20 mouse cellular contexts compared by ENCODE assay signal in the genomic region with DNA sequence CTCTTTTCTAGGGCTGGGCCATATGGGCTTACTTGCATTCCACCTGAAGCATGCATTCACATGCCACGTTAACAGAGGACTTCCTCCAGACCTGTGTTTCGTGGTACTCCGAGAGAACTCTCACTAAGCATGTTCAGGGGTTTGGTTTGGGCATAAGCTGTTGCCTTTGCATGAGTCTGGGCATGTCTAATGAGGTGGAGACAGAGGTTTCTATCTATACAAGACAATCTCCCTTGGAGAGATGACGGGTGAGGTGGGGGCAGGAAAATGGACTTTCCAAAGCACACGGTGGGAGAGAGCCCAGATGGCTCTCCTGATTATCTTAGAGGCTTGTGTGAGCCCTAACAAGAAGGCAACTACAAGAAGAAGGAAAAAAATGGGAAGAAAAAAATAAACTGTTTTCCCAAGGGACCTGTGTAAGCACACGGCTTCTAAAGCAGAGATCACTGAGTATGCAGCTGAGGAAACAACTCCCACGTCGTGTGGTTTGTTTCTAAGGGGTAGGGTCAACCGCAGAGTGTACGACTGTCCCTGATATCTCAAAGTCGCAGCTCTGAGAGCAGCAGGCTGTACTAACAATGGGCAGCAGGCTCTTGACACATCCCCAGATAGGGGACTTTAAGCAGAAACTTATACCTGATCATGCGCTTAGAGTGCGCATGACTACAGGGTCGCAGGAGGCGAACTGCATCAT. TPM values are rescaled to one million over a fixed set of nuclear protein-coding genes. Genes with fewer than 3 reads are reported as not detected.
DNase-seq lines count a peak whose midpoint lies in the region; ATAC-seq and TF ChIP-seq lines count a peak whose summit lies in the region.
"Had no signal": no experiment of that assay in that cellular context is flagged by ENCODE, and none has a peak within 500 bp of the region (broad histone marks: within the 10 kb centered on the region; RNA-seq: fewer than 3 reads in every experiment).

No protein-coding gene starts in this region.

- no peaks in the 10 kb centered on the region for H3K4me1 ChIP-seq in midbrain, embryonic 10.5 days
- H3K4me1 ChIP-seq in midbrain, embryonic 16.5 days (ENCODE audit: control insufficient read depth, insufficient read depth, low read length): no peaks in the 10 kb centered on the region
- no peaks in the 10 kb centered on the region for H3K4me1 ChIP-seq in intestine, embryonic 16.5 days (ENCODE audit: control insufficient read depth, insufficient read depth, low read length)
- no peaks in the 10 kb centered on the region for H3K4me1 ChIP-seq in lung, adult 2 months (ENCODE audit: control insufficient read depth, insufficient read depth, low read length)
- H3K4me1 ChIP-seq: heart, embryonic 15.5 days; hindbrain, embryonic 12.5 days; stomach, embryonic 15.5 days had no signal

- no peak for TF ChIP-seq POLR2A in lung, adult 2 months (IDR thresholded peaks at IDR 0.05; ENCODE audit: borderline replicate concordance, extremely low read depth, low read depth, low read length)

- WGBS in midbrain, embryonic 10.5 days: 77% methylated on average over 15 of the region's 15 CpGs
- 79% methylated on average over 15 of the region's 15 CpGs for whole genome bisulfite sequencing in midbrain, embryonic 16.5 days
- WGBS in intestine, embryonic 16.5 days: 75% methylated on average over 15 of the region's 15 CpGs
- WGBS in lung, adult 2 months: 56% methylated on average over 15 of the region's 15 CpGs

- no peaks in the 10 kb centered on the region for H3K27me3 ChIP-seq in midbrain, embryonic 10.5 days (ENCODE audit: low read depth, poor library complexity, severe bottlenecking)
- H3K27me3 ChIP-seq in midbrain, embryonic 16.5 days (ENCODE audit: control insufficient read depth, insufficient read depth, low read depth, low read length): no peaks in the 10 kb centered on the region
- no peaks in the 10 kb centered on the region for H3K27me3 ChIP-seq in intestine, embryonic 16.5 days (replicated peaks; ENCODE audit: control insufficient read depth, insufficient read depth, low read length)
- H3K27me3 ChIP-seq: embryonic facial prominence, embryonic 15.5 days; heart, embryonic 15.5 days; hindbrain, embryonic 12.5 days; Patski; stomach, embryonic 15.5 days had no signal

- H3K4me3 ChIP-seq in midbrain, embryonic 10.5 days: no peak overlapping the region
- H3K4me3 ChIP-seq in midbrain, embryonic 16.5 days (ENCODE audit: low read depth, low read length): no peak overlapping the region
- H3K4me3 ChIP-seq in intestine, embryonic 16.5 days (ENCODE audit: low read length): no peak overlapping the region
- no peak overlapping the region for H3K4me3 ChIP-seq in lung, adult 2 months (replicated peaks; ENCODE audit: extremely low read depth, low read depth, low read length)
- H3K4me3 ChIP-seq: embryonic facial prominence, embryonic 15.5 days; heart, embryonic 15.5 days; hindbrain, embryonic 12.5 days; stomach, embryonic 15.5 days had no signal

- no peaks in the 10 kb centered on the region for H3K36me3 ChIP-seq in midbrain, embryonic 10.5 days
- no peaks in the 10 kb centered on the region for H3K36me3 ChIP-seq in midbrain, embryonic 16.5 days (ENCODE audit: control insufficient read depth, insufficient read depth, low read length)
- H3K36me3 ChIP-seq in intestine, embryonic 16.5 days (ENCODE audit: control insufficient read depth, insufficient read depth, low read length): no peaks in the 10 kb centered on the region
- H3K36me3 ChIP-seq: embryonic facial prominence, embryonic 15.5 days; heart, embryonic 15.5 days; hindbrain, embryonic 12.5 days; stomach, embryonic 15.5 days had no signal

- DNase-seq in embryo, embryonic 11 days: peak; percentile 28
- no peak for DNase-seq in embryo, embryonic 10.5 days (ENCODE audit: low spot score)
- peak; percentile 9 for DNase-seq in midbrain, embryonic 10.5 days (ENCODE audit: low spot score)
- DNase-seq in liver: peak; percentile 33
- DNase-seq in lung, adult 2 months: no peak
- DNase-seq: adrenal gland, postnatal 36 days; cerebellum, adult 11-12 months; cerebellum, postnatal 36 days; kidney, adult 11 months; right cerebral cortex, adult 18-20 months; spleen, adult 18-20 months had no signal

- H3K9me3 ChIP-seq in midbrain, embryonic 10.5 days (replicated peaks): no peaks in the 10 kb centered on the region
- H3K9me3 ChIP-seq in midbrain, embryonic 16.5 days (replicated peaks; ENCODE audit: control insufficient read depth, low read length, poor library complexity, severe bottlenecking): no peaks in the 10 kb centered on the region
- no peaks in the 10 kb centered on the region for H3K9me3 ChIP-seq in intestine, embryonic 16.5 days (ENCODE audit: control insufficient read depth, low read length)
- H3K9me3 ChIP-seq: embryonic facial prominence, embryonic 15.5 days; heart, embryonic 15.5 days; hindbrain, embryonic 12.5 days; stomach, embryonic 15.5 days had no signal

- no peak overlapping the region for H3K4me2 ChIP-seq in midbrain, embryonic 16.5 days (ENCODE audit: low read length)
- no peak overlapping the region for H3K4me2 ChIP-seq in intestine, embryonic 16.5 days (ENCODE audit: low read depth, low read length)
- H3K4me2 ChIP-seq: embryonic facial prominence, embryonic 15.5 days; heart, embryonic 15.5 days; hindbrain, embryonic 12.5 days; stomach, embryonic 15.5 days had no signal

- no peak for ATAC-seq in midbrain, embryonic 16.5 days
- peak; percentile 96 for ATAC-seq in megakaryocyte-erythroid progenitor cell, adult 5-6 weeks (replicated peaks; ENCODE audit: low FRiP score, low TSS enrichment, poor library complexity, severe bottlenecking)
- ATAC-seq in intestine, embryonic 16.5 days: no peak
- ATAC-seq: forebrain, embryonic 14.5 days; Patski had no signal

- no peak for TF ChIP-seq CTCF in lung, adult 2 months (IDR thresholded peaks at IDR 0.05; ENCODE audit: insufficient read depth, low read length)

- no peak overlapping the region for H3K27ac ChIP-seq in midbrain, embryonic 10.5 days (replicated peaks)
- no peak overlapping the region for H3K27ac ChIP-seq in midbrain, embryonic 16.5 days (ENCODE audit: low read length)
- no peak overlapping the region for H3K27ac ChIP-seq in intestine, embryonic 16.5 days (ENCODE audit: low read length)
- H3K27ac ChIP-seq: embryonic facial prominence, embryonic 15.5 days; heart, embryonic 15.5 days; hindbrain, embryonic 12.5 days; stomach, embryonic 15.5 days had no signal

- no peak overlapping the region for H3K9ac ChIP-seq in midbrain, embryonic 16.5 days (ENCODE audit: low read depth, low read length)
- no peak overlapping the region for H3K9ac ChIP-seq in intestine, embryonic 16.5 days (ENCODE audit: low read depth, low read length)
- H3K9ac ChIP-seq: embryonic facial prominence, embryonic 15.5 days; heart, embryonic 15.5 days; hindbrain, embryonic 12.5 days; stomach, embryonic 15.5 days had no signal

RNA-seq across cellular contexts. Expression of a gene that starts 50.7 kb away (rescaled TPM):
- 6.4 and 7.0 TPM in 2 replicates for polyA plus RNA-seq in midbrain, embryonic 10.5 days (2016; fragmentation: Nextera tagmentation; extraction: Ambion mirVana)
- polyA plus RNA-seq in midbrain, embryonic 16.5 days (2015; fragmentation: Nextera tagmentation; extraction: Ambion mirVana): 3.2 and 3.3 TPM in 2 replicates
- total RNA-seq in megakaryocyte-erythroid progenitor cell, adult 5-6 weeks (2014; fragmentation: Nextera tagmentation): 6.0 and 7.5 TPM in 2 replicates
- 2.0 and 4.3 TPM in 2 replicates for total RNA-seq in megakaryocyte-erythroid progenitor cell, adult 5-6 weeks (2017)
- polyA plus RNA-seq in intestine, embryonic 16.5 days (2015; fragmentation: Nextera tagmentation; extraction: Ambion mirVana): 1.9 TPM in 2 replicates
- polyA plus RNA-seq in lung, adult 2 months (2012; rRNA removed): 3.0 and 4.0 TPM in 2 replicates

Comparison
In these comparisons a context has a peak if more than half of its experiments do, and no peak if none do; other contexts are left out.
1. DNase-seq: peak in embryo, embryonic 11 days (single experiment), midbrain, embryonic 10.5 days (single experiment) and liver (single experiment); none in embryo, embryonic 10.5 days (single experiment) and lung, adult 2 months (single experiment).